Mouse (Mus musculus) limb, embryonic 14.5 days (tissue): ENCODE measurements around the gene Olfr99. TPM values are rescaled to one million over a fixed set of nuclear protein-coding genes. Genes with fewer than 3 reads are reported as not detected.
"Not testable (repeated sequence)": the region's sequence is repeated elsewhere in the genome, so short reads cannot be mapped to it uniquely, and the experiment has no call there.

Source experiments
- ATAC-seq: fragments of 200-750 bp; cut with Nextera tagmentation; 2 replicates; pipeline ENCODE4 v1.8.0; 2017; ENCODE audit warnings: low read depth, moderate number of reproducible peaks, moderate TSS enrichment; ENCODE audit not compliant: low FRiP score
- DNase-seq: peaks from one replicate; pipeline ENCODE4 v3.0.0-alpha.2; 2015; ENCODE audit warnings: low spot score
- H3K27ac ChIP-seq: fragments of 300-500 bp; sonication (generic); replicated peaks from 2 replicates; pipeline ENCODE4 v1.5.1; 2014; ENCODE audit warnings: low read depth, mild to moderate bottlenecking, low read length, moderate library complexity, mixed read lengths
- H3K27me3 ChIP-seq: fragments of 300-500 bp; sonication (generic); 2 replicates; pipeline ENCODE4 v1.6.1; 2014; ENCODE audit warnings: low read length, mixed read lengths; ENCODE audit not compliant: control insufficient read depth, insufficient read depth
- H3K36me3 ChIP-seq: fragments of 300-500 bp; sonication (generic); 2 replicates; pipeline ENCODE4 v1.6.1; 2014; ENCODE audit warnings: mild to moderate bottlenecking, low read length, moderate library complexity, mixed read lengths; ENCODE audit not compliant: control insufficient read depth, insufficient read depth
- H3K4me1 ChIP-seq: fragments of 300-500 bp; sonication (generic); 2 replicates; pipeline ENCODE4 v1.6.1; 2014; ENCODE audit warnings: antibody characterized with exemption, low read length, mixed read lengths; ENCODE audit not compliant: control insufficient read depth, insufficient read depth
- H3K4me2 ChIP-seq: fragments of 300-500 bp; sonication (generic); replicated peaks from 2 replicates; pipeline ENCODE4 v1.6.1; 2014; ENCODE audit warnings: low read depth, mild to moderate bottlenecking, low read length, moderate library complexity; ENCODE audit not compliant: severe bottlenecking
- H3K4me3 ChIP-seq: fragments of 300-500 bp; sonication (generic); replicated peaks from 2 replicates; pipeline ENCODE4 v1.5.1; 2014; ENCODE audit warnings: low read length
- H3K9ac ChIP-seq: fragments of 300-500 bp; sonication (generic); 2 replicates; pipeline ENCODE4 v1.6.1; 2014; ENCODE audit warnings: mild to moderate bottlenecking, low read depth, low read length, moderate library complexity; ENCODE audit not compliant: severe bottlenecking
- H3K9me3 ChIP-seq: fragments of 300-500 bp; sonication (generic); 2 replicates; pipeline ENCODE4 v1.6.1; 2016; ENCODE audit warnings: low read length; ENCODE audit not compliant: control insufficient read depth
- POLR2A ChIP-seq: fragments of 200-500 bp; IDR thresholded peaks from 2 replicates; pipeline ENCODE4 v1.8.0; 2012; ENCODE audit warnings: inconsistent platforms, mild to moderate bottlenecking, moderate library complexity, borderline replicate concordance; ENCODE audit not compliant: insufficient read depth, insufficient read length; ENCODE audit errors: extremely low read depth
- WGBS: fragments of 180-500 bp; shearing (Covaris S2); extraction: QIAGEN DNeasy Blood & Tissue Kit; methylation state at CpG from one replicate; pipeline ENCODE4 v1.1.7; 2014; 5-methylcytosine and 5-hydroxymethylcytosine counted together
- polyA plus RNA-seq, 2 experiments: library from polyadenylated mRNA; depleted of rRNA in 1 of 2; stranded (reverse) in 1 of 2; unstranded in 1 of 2; fragments of >200 nt; fragmentation: Nextera tagmentation in 1 of 2; extraction: Ambion mirVana in 1 of 2; gene quantifications; 2 replicates each; pipeline versions ENCODE4 v1.2.1 to v1.2.3; 2012 to 2014

Gene Olfr99
- polyA plus RNA-seq, 2 experiments, result not detected

- Histone ChIP-seq H3K4me1 (no peaks in the 10 kb centered on the region), H3K4me3 (no peak within 1 kb of the TSS), H3K36me3 (no peaks in the 10 kb centered on the region), H3K9ac (no peak within 1 kb of the TSS), H3K27me3 (no peaks in the 10 kb centered on the region), H3K4me2 (no peak within 1 kb of the TSS), H3K27ac (no peak within 1 kb of the TSS), H3K9me3 (no peaks in the 10 kb centered on the region)
- WGBS, result 88% methylated on average over 1 of the region's 1 CpGs
- DNase-seq (no peak), ATAC-seq (no peak)
- no peak for TF ChIP-seq POLR2A
Observed at GRCm38 (mm10) chr17:37263626-37264025, 19.6 kb downstream of the Olfr99 start, which contains the start of gene Olfr98. Gene Olfr98 (minus strand): TSS chr17:37263749.

GRCm38 (mm10) chr17:37250544-37250943 is 32.7 kb downstream of the Olfr99 start:
- Histone ChIP-seq H3K27ac (no peak overlapping the region), H3K36me3 (no peaks in the 10 kb centered on the region), H3K4me2 (no peak overlapping the region), H3K27me3 (no peaks in the 10 kb centered on the region), H3K9ac (no peak overlapping the region), H3K9me3 (no peaks in the 10 kb centered on the region), H3K4me1 (no peaks in the 10 kb centered on the region), H3K4me3 (no peak overlapping the region)
- no peak for TF ChIP-seq POLR2A
- WGBS, result 8% methylated on average over 1 of the region's 1 CpGs
- ATAC-seq, result no peak
- no peak for DNase-seq

- H3K4me3 ChIP-seq, result no peak overlapping the region
Observed at GRCm38 (mm10) chr17:37249460-37249859, 33.8 kb downstream of the Olfr99 start.

GRCm38 (mm10) chr17:37246715-37247114 is 36.5 kb downstream of the Olfr99 start:
- no peaks in the 10 kb centered on the region for H3K4me1 ChIP-seq
- 33% methylated on average over 5 of the region's 5 CpGs for WGBS
- H3K36me3 ChIP-seq, result no peaks in the 10 kb centered on the region
- no peaks in the 10 kb centered on the region for H3K9me3 ChIP-seq
- H3K9ac ChIP-seq, result no peak overlapping the region
- no peak overlapping the region for H3K4me3 ChIP-seq
- TF ChIP-seq POLR2A, result no peak
- no peaks in the 10 kb centered on the region for H3K27me3 ChIP-seq
- ATAC-seq (no peak), DNase-seq (no peak)
- no peak overlapping the region for H3K27ac ChIP-seq
- no peak overlapping the region for H3K4me2 ChIP-seq

More at GRCm38 (mm10) chr17:37249460-37249859, 33.8 kb downstream of the Olfr99 start:
- ATAC-seq, result no peak
- H3K4me2 ChIP-seq, result no peak overlapping the region
- no peak overlapping the region for H3K9ac ChIP-seq
- H3K27ac ChIP-seq, result no peak overlapping the region
- no peaks in the 10 kb centered on the region for H3K4me1 ChIP-seq
- no peak for TF ChIP-seq POLR2A
- no peaks in the 10 kb centered on the region for H3K9me3 ChIP-seq
- no peak for DNase-seq
- H3K36me3 ChIP-seq, result no peaks in the 10 kb centered on the region
- no peaks in the 10 kb centered on the region for H3K27me3 ChIP-seq

- TF ChIP-seq POLR2A, result no peak
- ATAC-seq (no peak), DNase-seq (no peak)
- WGBS, result 64% methylated on average over 3 of the region's 3 CpGs
- Histone ChIP-seq H3K27ac (no peak overlapping the region), H3K36me3 (no peaks in the 10 kb centered on the region), H3K4me3 (no peak overlapping the region), H3K27me3 (no peaks in the 10 kb centered on the region), H3K9me3 (no peaks in the 10 kb centered on the region), H3K9ac (no peak overlapping the region), H3K4me2 (no peak overlapping the region), H3K4me1 (no peaks in the 10 kb centered on the region)
Observed at GRCm38 (mm10) chr17:37242198-37242597, 41.1 kb downstream of the Olfr99 start.

GRCm38 (mm10) chr17:37237230-37237629 is 46.0 kb downstream of the Olfr99 start, which contains the start of gene Olfr97:
Gene Olfr97 (minus strand): TSS chr17:37237330.
- H3K4me1 ChIP-seq, H3K4me2 ChIP-seq, H3K36me3 ChIP-seq, H3K27ac ChIP-seq, ATAC-seq, H3K9ac ChIP-seq, H3K27me3 ChIP-seq, H3K9me3 ChIP-seq, DNase-seq, H3K4me3 ChIP-seq: not testable (repeated sequence)
- WGBS, result 84% methylated on average over 2 of the region's 2 CpGs

Other genes with a start within 250 kb of the Olfr99 start
- 111 and 139 TPM in 2 replicates for gene Gabbr1, start 237.5 kb downstream of the Olfr99 start, polyA plus RNA-seq (2012; rRNA removed)
- gene Gabbr1, start 237.5 kb downstream of the Olfr99 start, polyA plus RNA-seq (2014; fragmentation: Nextera tagmentation; extraction: Ambion mirVana), result 8.4 and 11.1 TPM in 2 replicates
- not detected in 2 replicates for gene Olfr90, start 195.0 kb downstream of the Olfr99 start, polyA plus RNA-seq (2012; rRNA removed)
- gene Olfr90, start 195.0 kb downstream of the Olfr99 start, polyA plus RNA-seq (2014; fragmentation: Nextera tagmentation; extraction: Ambion mirVana), result not detected in 2 replicates
- not detected in 2 replicates for gene Olfr91, start 185.2 kb downstream of the Olfr99 start, polyA plus RNA-seq (2012; rRNA removed)
- 0.07 TPM in 1 of 2 replicates, not detected in the other for gene Olfr91, start 185.2 kb downstream of the Olfr99 start, polyA plus RNA-seq (2014; fragmentation: Nextera tagmentation; extraction: Ambion mirVana)
- gene Olfr92, start 163.4 kb downstream of the Olfr99 start, polyA plus RNA-seq (2012; rRNA removed), result not detected in 2 replicates
- not detected in 2 replicates for gene Olfr92, start 163.4 kb downstream of the Olfr99 start, polyA plus RNA-seq (2014; fragmentation: Nextera tagmentation; extraction: Ambion mirVana)
- gene Olfr93, start 122.0 kb downstream of the Olfr99 start, polyA plus RNA-seq (2012; rRNA removed), result not detected in 2 replicates
- gene Olfr93, start 122.0 kb downstream of the Olfr99 start, polyA plus RNA-seq (2014; fragmentation: Nextera tagmentation; extraction: Ambion mirVana), result not detected in 2 replicates
- not detected in 2 replicates for gene Ubd, start 89.6 kb downstream of the Olfr99 start, polyA plus RNA-seq (2012; rRNA removed)
- not detected in 2 replicates for gene Ubd, start 89.6 kb downstream of the Olfr99 start, polyA plus RNA-seq (2014; fragmentation: Nextera tagmentation; extraction: Ambion mirVana)
- not detected in 2 replicates for gene Olfr94, start 82.5 kb downstream of the Olfr99 start, polyA plus RNA-seq (2012; rRNA removed)
- not detected in 2 replicates for gene Olfr94, start 82.5 kb downstream of the Olfr99 start, polyA plus RNA-seq (2014; fragmentation: Nextera tagmentation; extraction: Ambion mirVana)
- gene Olfr95, start 70.3 kb downstream of the Olfr99 start, polyA plus RNA-seq (2012; rRNA removed), result not detected in 2 replicates
- not detected in 2 replicates for gene Olfr95, start 70.3 kb downstream of the Olfr99 start, polyA plus RNA-seq (2014; fragmentation: Nextera tagmentation; extraction: Ambion mirVana)
- not detected in 2 replicates for gene Olfr96, start 63.3 kb downstream of the Olfr99 start, polyA plus RNA-seq (2012; rRNA removed)
- gene Olfr96, start 63.3 kb downstream of the Olfr99 start, polyA plus RNA-seq (2014; fragmentation: Nextera tagmentation; extraction: Ambion mirVana), result not detected in 2 replicates
- gene Olfr97, start 46.1 kb downstream of the Olfr99 start, polyA plus RNA-seq (2012; rRNA removed), result not detected in 2 replicates
- not detected in 2 replicates for gene Olfr97, start 46.1 kb downstream of the Olfr99 start, polyA plus RNA-seq (2014; fragmentation: Nextera tagmentation; extraction: Ambion mirVana)
- not detected in 2 replicates for gene Olfr98, start 19.7 kb downstream of the Olfr99 start, polyA plus RNA-seq (2012; rRNA removed)
- not detected in 2 replicates for gene Olfr98, start 19.7 kb downstream of the Olfr99 start, polyA plus RNA-seq (2014; fragmentation: Nextera tagmentation; extraction: Ambion mirVana)
- gene H2-M3, start 13.2 kb downstream of the Olfr99 start, polyA plus RNA-seq (2012; rRNA removed), result 1.00 and 1.4 TPM in 2 replicates
- gene H2-M3, start 13.2 kb downstream of the Olfr99 start, polyA plus RNA-seq (2014; fragmentation: Nextera tagmentation; extraction: Ambion mirVana), result 1.3 and 2.6 TPM in 2 replicates
- gene Olfr101, start 20.9 kb upstream of the Olfr99 start, polyA plus RNA-seq (2012; rRNA removed), result not detected in 2 replicates
- not detected in 2 replicates for gene Olfr101, start 20.9 kb upstream of the Olfr99 start, polyA plus RNA-seq (2014; fragmentation: Nextera tagmentation; extraction: Ambion mirVana)
- gene Olfr102, start 33.6 kb upstream of the Olfr99 start, polyA plus RNA-seq (2012; rRNA removed), result not detected in 2 replicates
- gene Olfr102, start 33.6 kb upstream of the Olfr99 start, polyA plus RNA-seq (2014; fragmentation: Nextera tagmentation; extraction: Ambion mirVana), result not detected in 2 replicates
- not detected in 2 replicates for gene Olfr103, start 56.2 kb upstream of the Olfr99 start, polyA plus RNA-seq (2012; rRNA removed)
- not detected in 2 replicates for gene Olfr103, start 56.2 kb upstream of the Olfr99 start, polyA plus RNA-seq (2014; fragmentation: Nextera tagmentation; extraction: Ambion mirVana)
- gene Olfr104-ps, start 76.1 kb upstream of the Olfr99 start, polyA plus RNA-seq (2012; rRNA removed), result not detected in 2 replicates
- not detected in 2 replicates for gene Olfr104-ps, start 76.1 kb upstream of the Olfr99 start, polyA plus RNA-seq (2014; fragmentation: Nextera tagmentation; extraction: Ambion mirVana)
- gene Olfr105-ps, start 95.6 kb upstream of the Olfr99 start, polyA plus RNA-seq (2012; rRNA removed), result not detected in 2 replicates
- not detected in 2 replicates for gene Olfr105-ps, start 95.6 kb upstream of the Olfr99 start, polyA plus RNA-seq (2014; fragmentation: Nextera tagmentation; extraction: Ambion mirVana)
- not detected in 2 replicates for gene Olfr106-ps, start 106.9 kb upstream of the Olfr99 start, polyA plus RNA-seq (2012; rRNA removed)
- gene Olfr106-ps, start 106.9 kb upstream of the Olfr99 start, polyA plus RNA-seq (2014; fragmentation: Nextera tagmentation; extraction: Ambion mirVana), result not detected in 2 replicates
- gene Olfr107, start 115.8 kb upstream of the Olfr99 start, polyA plus RNA-seq (2012; rRNA removed), result not detected in 2 replicates
- not detected in 2 replicates for gene Olfr107, start 115.8 kb upstream of the Olfr99 start, polyA plus RNA-seq (2014; fragmentation: Nextera tagmentation; extraction: Ambion mirVana)
- gene Olfr108, start 162.0 kb upstream of the Olfr99 start, polyA plus RNA-seq (2012; rRNA removed), result not detected in 2 replicates
- gene Olfr108, start 162.0 kb upstream of the Olfr99 start, polyA plus RNA-seq (2014; fragmentation: Nextera tagmentation; extraction: Ambion mirVana), result not detected in 2 replicates
- not detected in 2 replicates for gene Olfr109, start 175.5 kb upstream of the Olfr99 start, polyA plus RNA-seq (2012; rRNA removed)
- gene Olfr109, start 175.5 kb upstream of the Olfr99 start, polyA plus RNA-seq (2014; fragmentation: Nextera tagmentation; extraction: Ambion mirVana), result not detected in 2 replicates
- 0.06 and 0.13 TPM in 2 replicates for gene H2-M2, start 200.1 kb upstream of the Olfr99 start, polyA plus RNA-seq (2012; rRNA removed)
- gene H2-M2, start 200.1 kb upstream of the Olfr99 start, polyA plus RNA-seq (2014; fragmentation: Nextera tagmentation; extraction: Ambion mirVana), result 0.21 TPM in 1 of 2 replicates, not detected in the other
- not detected in 2 replicates for gene Olfr110, start 209.0 kb upstream of the Olfr99 start, polyA plus RNA-seq (2012; rRNA removed)
- not detected in 2 replicates for gene Olfr110, start 209.0 kb upstream of the Olfr99 start, polyA plus RNA-seq (2014; fragmentation: Nextera tagmentation; extraction: Ambion mirVana)
- 0.09 and 0.28 TPM in 2 replicates for gene Olfr111, start 224.6 kb upstream of the Olfr99 start, polyA plus RNA-seq (2012; rRNA removed)
- gene Olfr111, start 224.6 kb upstream of the Olfr99 start, polyA plus RNA-seq (2014; fragmentation: Nextera tagmentation; extraction: Ambion mirVana), result not detected in 2 replicates